Mouse (Mus musculus): ENCODE results near the gene Dpagt1. TPM values are rescaled to one million over a fixed set of nuclear protein-coding genes. Genes with fewer than 3 reads are reported as not detected.
"Not testable (repeated sequence)": the region's sequence is repeated elsewhere in the genome, so short reads cannot be mapped to it uniquely, and the experiment has no call there.

Gene Dpagt1
- polyA plus RNA-seq, 1 experiment from 2014 or later = 51.6 TPM

GRCm38 (mm10) chr9:44377335-44377734, 51.5 kb downstream of the Dpagt1 start:
- not testable (repeated sequence) for H3K27ac ChIP-seq (ENCODE audit: low read depth, low read length); H3K27me3 ChIP-seq (ENCODE audit: control insufficient read depth, insufficient read depth, low read length); H3K4me3 ChIP-seq (ENCODE audit: low read depth, low read length); H3K36me3 ChIP-seq (ENCODE audit: control insufficient read depth, insufficient read depth, low read length); DNase-seq (ENCODE audit: low spot score); H3K9me3 ChIP-seq (ENCODE audit: control insufficient read depth, low read length); ATAC-seq (ENCODE audit: low FRiP score); H3K4me1 ChIP-seq (replicated peaks; ENCODE audit: control insufficient read depth, insufficient read depth, low read length); H3K4me2 ChIP-seq (replicated peaks; ENCODE audit: low read depth, low read length); H3K9ac ChIP-seq (ENCODE audit: low read depth, low read length)
- 94% methylated on average over 2 of the region's 2 CpGs for WGBS

GRCm38 (mm10) chr9:44378153-44378730, 52.4 kb downstream of the Dpagt1 start:
- H3K4me3 ChIP-seq (ENCODE audit: low read depth, low read length) = peak overlapping the region; percentile 93
- DNase-seq (ENCODE audit: low spot score) (no peak), ATAC-seq (ENCODE audit: low FRiP score) (no peak)
- H3K27me3 ChIP-seq (ENCODE audit: control insufficient read depth, insufficient read depth, low read length) = no peaks in the 10 kb centered on the region
- 92% methylated on average over 5 of the region's 5 CpGs for WGBS
- no peak overlapping the region; the same call in 1 of the 2 replicates for H3K9ac ChIP-seq (ENCODE audit: low read depth, low read length)
- no peaks in the 10 kb centered on the region for H3K9me3 ChIP-seq (ENCODE audit: control insufficient read depth, low read length)
- no peak overlapping the region for H3K27ac ChIP-seq (ENCODE audit: low read depth, low read length)
- H3K4me1 ChIP-seq (replicated peaks; ENCODE audit: control insufficient read depth, insufficient read depth, low read length) = peaks cover 8% of the 10 kb centered on the region; the same call in 1 of the 2 replicates
- peaks cover 16% of the 10 kb centered on the region for H3K36me3 ChIP-seq (ENCODE audit: control insufficient read depth, insufficient read depth, low read length)
- H3K4me2 ChIP-seq (replicated peaks; ENCODE audit: low read depth, low read length) = peak overlapping the region; percentile 47

- Histone ChIP-seq H3K4me2 (replicated peaks; ENCODE audit: low read depth, low read length) (peak within 1 kb of the TSS; percentile 67), H3K36me3 (ENCODE audit: control insufficient read depth, insufficient read depth, low read length) (peaks cover 19% of the 10 kb centered on the region), H3K27ac (ENCODE audit: low read depth, low read length) (peak within 1 kb of the TSS; percentile 75), H3K27me3 (ENCODE audit: control insufficient read depth, insufficient read depth, low read length) (no peaks in the 10 kb centered on the region), H3K9ac (ENCODE audit: low read depth, low read length) (peak within 1 kb of the TSS; percentile 96), H3K4me1 (replicated peaks; ENCODE audit: control insufficient read depth, insufficient read depth, low read length) (peaks cover 8% of the 10 kb centered on the region; the same call in 1 of the 2 replicates), H3K4me3 (ENCODE audit: low read depth, low read length) (peak within 1 kb of the TSS; percentile 93), H3K9me3 (ENCODE audit: control insufficient read depth, low read length) (no peaks in the 10 kb centered on the region)
- DNase-seq (ENCODE audit: low spot score) = peak; percentile 99
- under 1% methylated on average over 79 of the region's 83 CpGs for WGBS
- peak; percentile 97 for ATAC-seq (ENCODE audit: low FRiP score)
Measured at GRCm38 (mm10) chr9:44379054-44379834, 53.4 kb downstream of the Dpagt1 start, which contains the start of gene Hyou1. Gene Hyou1, plus strand, starts transcription at chr9:44379490.

GRCm38 (mm10) chr9:44379862-44380261, 54.0 kb downstream of the Dpagt1 start:
- ATAC-seq (ENCODE audit: low FRiP score) = peak; percentile 51
- Histone ChIP-seq H3K27ac (ENCODE audit: low read depth, low read length) (peak overlapping the region; percentile 58), H3K4me3 (ENCODE audit: low read depth, low read length) (peak overlapping the region; percentile 93), H3K4me2 (replicated peaks; ENCODE audit: low read depth, low read length) (peak overlapping the region; percentile 67), H3K27me3 (ENCODE audit: control insufficient read depth, insufficient read depth, low read length) (no peaks in the 10 kb centered on the region), H3K9ac (ENCODE audit: low read depth, low read length) (peak overlapping the region; percentile 96), H3K36me3 (ENCODE audit: control insufficient read depth, insufficient read depth, low read length) (peaks cover 24% of the 10 kb centered on the region), H3K9me3 (ENCODE audit: control insufficient read depth, low read length) (no peaks in the 10 kb centered on the region), H3K4me1 (replicated peaks; ENCODE audit: control insufficient read depth, insufficient read depth, low read length) (peaks cover 8% of the 10 kb centered on the region; the same call in 1 of the 2 replicates)
- WGBS = 12% methylated on average over 15 of the region's 15 CpGs
- no peak for DNase-seq (ENCODE audit: low spot score)

Other genes with a start within 250 kb of the Dpagt1 start
- gene Mfrp, start 224.3 kb upstream of the Dpagt1 start, polyA plus RNA-seq (2014; fragmentation: Nextera tagmentation; extraction: Ambion mirVana) = 0.10 and 0.23 TPM in 2 replicates
- 0.82 and 1.2 TPM in 2 replicates for gene C1qtnf5, start 218.8 kb upstream of the Dpagt1 start, polyA plus RNA-seq (2014; fragmentation: Nextera tagmentation; extraction: Ambion mirVana)
- 0.29 and 0.38 TPM in 2 replicates for gene Gm49380, start 212.5 kb upstream of the Dpagt1 start, polyA plus RNA-seq (2014; fragmentation: Nextera tagmentation; extraction: Ambion mirVana)
- 43.7 and 51.8 TPM in 2 replicates for gene Rnf26, start 212.5 kb upstream of the Dpagt1 start, polyA plus RNA-seq (2014; fragmentation: Nextera tagmentation; extraction: Ambion mirVana)
- gene Mcam, start 191.6 kb upstream of the Dpagt1 start, polyA plus RNA-seq (2014; fragmentation: Nextera tagmentation; extraction: Ambion mirVana) = 13.0 and 14.3 TPM in 2 replicates
- 22.7 and 24.7 TPM in 2 replicates for gene Cbl, start 92.0 kb upstream of the Dpagt1 start, polyA plus RNA-seq (2014; fragmentation: Nextera tagmentation; extraction: Ambion mirVana)
- gene Ccdc153, start 85.3 kb upstream of the Dpagt1 start, polyA plus RNA-seq (2014; fragmentation: Nextera tagmentation; extraction: Ambion mirVana) = not detected in 2 replicates
- gene Pdzd3, start 74.5 kb upstream of the Dpagt1 start, polyA plus RNA-seq (2014; fragmentation: Nextera tagmentation; extraction: Ambion mirVana) = 0.13 TPM in 1 of 2 replicates, not detected in the other
- gene Nlrx1, start 57.4 kb upstream of the Dpagt1 start, polyA plus RNA-seq (2014; fragmentation: Nextera tagmentation; extraction: Ambion mirVana) = 1.9 and 2.9 TPM in 2 replicates
- gene Abcg4, start 37.4 kb upstream of the Dpagt1 start, polyA plus RNA-seq (2014; fragmentation: Nextera tagmentation; extraction: Ambion mirVana) = 2.9 and 5.7 TPM in 2 replicates
- 23.1 and 23.2 TPM in 2 replicates for gene Hinfp, start 20.3 kb upstream of the Dpagt1 start, polyA plus RNA-seq (2014; fragmentation: Nextera tagmentation; extraction: Ambion mirVana)
- gene C2cd2l, start 5.7 kb upstream of the Dpagt1 start, polyA plus RNA-seq (2014; fragmentation: Nextera tagmentation; extraction: Ambion mirVana) = 10.1 and 11.4 TPM in 2 replicates
- gene H2afx, start 8.7 kb downstream of the Dpagt1 start, polyA plus RNA-seq (2014; fragmentation: Nextera tagmentation; extraction: Ambion mirVana) = 340 and 346 TPM in 2 replicates
- gene Hmbs, start 18.2 kb downstream of the Dpagt1 start, polyA plus RNA-seq (2014; fragmentation: Nextera tagmentation; extraction: Ambion mirVana) = 134 and 151 TPM in 2 replicates
- 23.4 and 31.5 TPM in 2 replicates for gene Vps11, start 35.7 kb downstream of the Dpagt1 start, polyA plus RNA-seq (2014; fragmentation: Nextera tagmentation; extraction: Ambion mirVana)
- 29.7 and 31.8 TPM in 2 replicates for gene Hyou1, start 53.5 kb downstream of the Dpagt1 start, polyA plus RNA-seq (2014; fragmentation: Nextera tagmentation; extraction: Ambion mirVana)
- gene Slc37a4, start 70.8 kb downstream of the Dpagt1 start, polyA plus RNA-seq (2014; fragmentation: Nextera tagmentation; extraction: Ambion mirVana) = 27.9 and 31.5 TPM in 2 replicates
- gene Rps25, start 81.1 kb downstream of the Dpagt1 start, polyA plus RNA-seq (2014; fragmentation: Nextera tagmentation; extraction: Ambion mirVana) = 1,535 and 1,670 TPM in 2 replicates
- gene Trappc4, start 81.6 kb downstream of the Dpagt1 start, polyA plus RNA-seq (2014; fragmentation: Nextera tagmentation; extraction: Ambion mirVana) = 255 and 264 TPM in 2 replicates
- 21.7 and 22.0 TPM in 2 replicates for gene Ccdc84, start 92.5 kb downstream of the Dpagt1 start, polyA plus RNA-seq (2014; fragmentation: Nextera tagmentation; extraction: Ambion mirVana)
- not detected in 2 replicates for gene Foxr1, start 115.1 kb downstream of the Dpagt1 start, polyA plus RNA-seq (2014; fragmentation: Nextera tagmentation; extraction: Ambion mirVana)
- gene Upk2, start 129.0 kb downstream of the Dpagt1 start, polyA plus RNA-seq (2014; fragmentation: Nextera tagmentation; extraction: Ambion mirVana) = 0.83 TPM in 1 of 2 replicates, not detected in the other
- 8.6 and 10.1 TPM in 2 replicates for gene Bcl9l, start 156.8 kb downstream of the Dpagt1 start, polyA plus RNA-seq (2014; fragmentation: Nextera tagmentation; extraction: Ambion mirVana)
- gene Cxcr5, start 235.9 kb downstream of the Dpagt1 start, polyA plus RNA-seq (2014; fragmentation: Nextera tagmentation; extraction: Ambion mirVana) = 0.11 and 0.48 TPM in 2 replicates

Data from hindbrain, embryonic 11.5 days (tissue).